Mouse (Mus musculus) intestine, embryonic 16.5 days (tissue): Measurements from ENCODE around the gene Tuba4a. TPM values are rescaled to one million over a fixed set of nuclear protein-coding genes. Genes with fewer than 3 reads are reported as not detected.
A peak's percentile ranks its signal among the peaks of the same experiment; 100 is the strongest.

Experiments
- ATAC-seq: fragments of 200-750 bp; cut with Nextera tagmentation; 2 replicates; pipeline ENCODE4 v1.8.0; 2017; ENCODE audit warnings: moderate TSS enrichment, moderate library complexity
- H3K27ac ChIP-seq: fragments of 300-500 bp; sonication (generic); 2 replicates; pipeline ENCODE4 v1.5.1; 2014; ENCODE audit warnings: mild to moderate bottlenecking, low read length
- H3K27me3 ChIP-seq: fragments of 300-500 bp; sonication (generic); replicated peaks from 2 replicates; pipeline ENCODE4 v1.6.1; 2014; ENCODE audit warnings: low read length, control low read depth, mixed read lengths; ENCODE audit not compliant: control insufficient read depth, insufficient read depth
- H3K36me3 ChIP-seq: fragments of 300-500 bp; sonication (generic); 2 replicates; pipeline ENCODE4 v1.6.1; 2014; ENCODE audit warnings: low read length, control low read depth; ENCODE audit not compliant: control insufficient read depth, insufficient read depth
- H3K4me1 ChIP-seq: fragments of 300-500 bp; sonication (generic); 2 replicates; pipeline ENCODE4 v1.6.1; 2014; ENCODE audit warnings: low read length, control low read depth, mixed read lengths; ENCODE audit not compliant: control insufficient read depth, insufficient read depth
- H3K4me2 ChIP-seq: fragments of 300-500 bp; sonication (generic); 2 replicates; pipeline ENCODE4 v1.6.1; 2014; ENCODE audit warnings: low read depth, low read length, control low read depth
- H3K4me3 ChIP-seq: fragments of 300-500 bp; sonication (generic); 2 replicates; pipeline ENCODE4 v1.5.1; 2014; ENCODE audit warnings: mild to moderate bottlenecking, low read length
- H3K9ac ChIP-seq: fragments of 300-500 bp; sonication (generic); 2 replicates; pipeline ENCODE4 v1.6.1; 2014; ENCODE audit warnings: low read depth, low read length
- H3K9me3 ChIP-seq: fragments of 300-500 bp; sonication (generic); 2 replicates; pipeline ENCODE4 v1.6.1; 2016; ENCODE audit warnings: low read length, control low read depth; ENCODE audit not compliant: control insufficient read depth
- WGBS: fragments of 180-500 bp; shearing (Covaris S2); extraction: QIAGEN DNeasy Blood & Tissue Kit; methylation state at CpG from one replicate; pipeline ENCODE4 v1.1.7; 2014; 5-methylcytosine and 5-hydroxymethylcytosine counted together
- polyA plus RNA-seq: library from polyadenylated mRNA; unstranded; fragments of >200 nt; fragmentation: Nextera tagmentation; extraction: Ambion mirVana; gene quantifications from 2 replicates; pipeline ENCODE4 v1.2.1, GENCODE M21; 2015

Gene Tuba4a
- polyA plus RNA-seq, 1 experiment from 2014 or later: 151 TPM

DNA sequence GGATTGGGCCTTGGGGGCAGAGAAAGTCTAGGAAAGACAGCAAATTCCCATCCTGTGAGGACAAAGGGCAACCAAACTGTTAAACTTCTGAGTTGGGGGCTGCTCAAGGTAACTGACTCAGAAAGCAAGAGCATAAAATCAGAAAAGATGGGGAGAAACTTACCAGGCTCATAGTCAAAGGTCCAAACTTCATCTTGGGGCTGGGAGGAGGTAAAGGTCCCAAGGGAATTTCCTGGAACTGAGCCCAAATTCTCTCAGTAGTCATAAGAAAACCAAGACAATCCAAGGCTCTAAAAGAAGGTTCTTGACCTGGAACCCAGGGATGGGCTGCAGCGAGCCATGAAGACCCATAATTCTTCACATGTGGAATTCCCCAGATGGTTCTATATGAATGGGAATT, 18.4 kb downstream of the Tuba4a start:
- Histone ChIP-seq H3K4me2 (no peak overlapping the region), H3K4me3 (no peak overlapping the region), H3K36me3 (peaks cover 8% of the 10 kb centered on the region), H3K27ac (no peak overlapping the region), H3K4me1 (no peaks in the 10 kb centered on the region), H3K9me3 (no peaks in the 10 kb centered on the region), H3K27me3 (no peaks in the 10 kb centered on the region), H3K9ac (no peak overlapping the region)
- no peak for ATAC-seq
- WGBS: 79% methylated on average over 1 of the region's 1 CpGs

DNA sequence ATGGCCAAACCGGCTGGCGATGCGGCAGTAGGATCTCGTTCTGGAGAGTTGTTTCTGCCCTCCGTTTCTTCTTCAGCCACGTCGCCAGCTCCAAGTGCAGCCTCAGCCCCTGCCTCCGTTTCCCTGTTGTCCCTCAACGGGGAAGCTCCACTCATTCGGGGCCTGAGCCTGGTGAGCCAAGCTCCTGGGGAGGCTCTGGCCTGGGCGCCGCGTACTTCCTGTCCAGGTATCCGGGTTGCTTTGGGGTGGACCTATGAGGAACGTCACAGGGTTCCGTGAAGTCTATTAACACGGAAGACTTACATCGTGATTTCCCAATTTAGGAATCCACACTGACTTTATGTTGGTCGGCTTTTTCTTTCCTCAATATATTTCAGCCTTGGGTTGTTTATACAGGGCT, 27.2 kb downstream of the Tuba4a start:
- H3K4me3 ChIP-seq: peak overlapping the region; percentile 91
- peak overlapping the region; percentile 98 for H3K27ac ChIP-seq
- peak; percentile 66 for ATAC-seq
- H3K36me3 ChIP-seq: peaks cover 8% of the 10 kb centered on the region
- H3K9ac ChIP-seq: peak overlapping the region; percentile 90
- under 1% methylated on average over 19 of the region's 19 CpGs for WGBS
- peaks cover 17% of the 10 kb centered on the region for H3K4me1 ChIP-seq
- H3K4me2 ChIP-seq: peak overlapping the region; percentile 81
- H3K27me3 ChIP-seq: no peaks in the 10 kb centered on the region
- H3K9me3 ChIP-seq: no peaks in the 10 kb centered on the region

GRCm38 (mm10) chr1:75191622-75192402, 27.9 kb downstream of the Tuba4a start, which contains the start of the genes Ankzf1 and Atg9a:
TSS of gene Ankzf1 (plus strand) at chr1:75192151.
TSS of gene Atg9a (minus strand) at chr1:75192196.
- H3K4me1 ChIP-seq: peaks cover 17% of the 10 kb centered on the region
- no peaks in the 10 kb centered on the region for H3K27me3 ChIP-seq
- peak; percentile 99 for ATAC-seq
- peak within 1 kb of the TSS; percentile 93 for H3K9ac ChIP-seq
- peak within 1 kb of the TSS; percentile 91 for H3K4me3 ChIP-seq
- peak within 1 kb of the TSS; percentile 98 for H3K27ac ChIP-seq
- H3K4me2 ChIP-seq: peak within 1 kb of the TSS; percentile 81
- H3K9me3 ChIP-seq: no peaks in the 10 kb centered on the region
- H3K36me3 ChIP-seq: peaks cover 14% of the 10 kb centered on the region
- under 1% methylated on average over 56 of the region's 56 CpGs for WGBS

DNA sequence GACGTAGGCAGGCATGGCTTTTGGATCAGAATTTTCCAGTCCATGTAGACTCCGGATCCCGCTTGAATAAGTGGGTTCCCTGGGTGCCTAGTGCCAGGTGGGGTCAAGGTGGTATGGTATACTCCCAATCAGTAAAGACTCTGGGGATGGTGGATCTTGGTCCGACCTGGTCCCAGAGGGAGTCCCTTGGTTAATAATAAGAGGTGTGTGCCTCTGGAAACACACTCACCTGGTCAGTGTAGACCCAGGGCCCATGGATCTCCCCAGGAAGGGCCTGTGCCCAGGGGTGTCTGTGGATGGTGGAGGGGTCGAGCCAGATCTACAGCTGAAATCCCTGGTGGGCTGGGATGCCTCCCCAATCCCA, 28.4 kb downstream of the Tuba4a start:
- Histone ChIP-seq H3K27me3 (no peaks in the 10 kb centered on the region), H3K36me3 (peaks cover 18% of the 10 kb centered on the region), H3K9ac (peak overlapping the region; percentile 93), H3K27ac (peak overlapping the region; percentile 89), H3K4me1 (peaks cover 17% of the 10 kb centered on the region), H3K4me3 (peak overlapping the region; percentile 91), H3K9me3 (no peaks in the 10 kb centered on the region), H3K4me2 (peak overlapping the region; percentile 69)
- ATAC-seq: no peak
- 41% methylated on average over 5 of the region's 5 CpGs for WGBS

GRCm38 (mm10) chr1:75190577-75190976, 29.1 kb downstream of the Tuba4a start:
- H3K27me3 ChIP-seq: no peaks in the 10 kb centered on the region
- no peaks in the 10 kb centered on the region for H3K9me3 ChIP-seq
- H3K9ac ChIP-seq: peak overlapping the region; percentile 93
- ATAC-seq: no peak
- peak overlapping the region; percentile 69 for H3K4me2 ChIP-seq
- peaks cover 17% of the 10 kb centered on the region for H3K4me1 ChIP-seq
- peaks cover 25% of the 10 kb centered on the region for H3K36me3 ChIP-seq
- H3K27ac ChIP-seq: no peak overlapping the region
- peak overlapping the region; percentile 91 for H3K4me3 ChIP-seq
- 44% methylated on average over 2 of the region's 2 CpGs for WGBS

DNA sequence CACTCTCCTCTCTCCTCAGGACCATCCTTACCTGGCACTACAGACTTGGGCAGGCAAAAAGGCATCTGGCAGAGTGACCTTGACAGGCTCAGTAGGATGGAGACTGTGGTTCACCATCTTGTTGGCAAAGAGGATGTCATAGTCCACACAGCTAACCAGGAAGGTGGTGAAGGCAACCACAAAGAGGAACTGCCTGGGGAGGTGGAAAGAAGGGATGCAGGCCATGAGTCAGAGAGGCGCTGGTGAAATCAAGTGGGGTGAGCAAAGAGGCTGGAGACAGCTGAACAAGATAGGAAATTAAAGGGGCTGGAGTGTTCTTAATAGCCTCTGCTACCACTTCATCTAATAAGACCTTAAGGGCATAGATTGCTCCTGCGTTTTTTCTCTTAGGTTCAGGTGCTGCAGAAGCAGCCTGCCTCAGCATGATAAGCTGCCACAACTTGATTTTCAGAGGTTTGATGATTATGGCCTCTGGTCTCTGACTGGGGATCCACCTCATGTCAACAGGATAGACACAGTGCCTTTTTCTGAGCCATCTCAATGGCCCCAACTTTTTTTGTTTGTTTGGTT, 31.7 kb downstream of the Tuba4a start:
- H3K4me2 ChIP-seq: no peak overlapping the region
- ATAC-seq: no peak
- 95% methylated on average over 2 of the region's 2 CpGs for WGBS
- H3K9ac ChIP-seq: no peak overlapping the region
- H3K36me3 ChIP-seq: peaks cover 33% of the 10 kb centered on the region
- H3K4me1 ChIP-seq: peaks cover 13% of the 10 kb centered on the region
- no peaks in the 10 kb centered on the region for H3K27me3 ChIP-seq
- no peaks in the 10 kb centered on the region for H3K9me3 ChIP-seq
- no peak overlapping the region for H3K4me3 ChIP-seq
- no peak overlapping the region for H3K27ac ChIP-seq

DNA sequence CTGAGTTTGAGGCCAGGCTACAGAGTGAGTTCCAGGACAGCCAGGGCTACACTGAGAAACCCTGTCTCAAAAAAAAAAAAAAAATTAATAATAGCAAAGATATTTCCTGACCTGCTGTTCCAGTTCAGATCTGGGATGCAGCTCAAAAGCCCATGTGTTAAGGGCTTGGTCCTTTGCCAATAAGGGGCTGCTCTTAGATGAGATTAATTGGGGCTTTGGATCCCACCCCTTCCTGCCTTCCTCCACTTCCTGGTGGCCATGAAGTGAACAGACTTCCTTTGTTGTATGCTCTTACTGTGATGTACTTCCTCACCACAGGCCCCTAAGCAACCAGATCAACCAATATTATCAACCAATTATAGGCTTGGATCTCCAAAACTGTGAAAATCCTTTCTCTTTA, 32.5 kb downstream of the Tuba4a start:
- H3K27me3 ChIP-seq: no peaks in the 10 kb centered on the region
- peaks cover 41% of the 10 kb centered on the region for H3K36me3 ChIP-seq
- H3K4me2 ChIP-seq: no peak overlapping the region
- 0 out of 2 replicates have a peak, but pooled peaks cover 3% of the 10 kb centered on the region for H3K9me3 ChIP-seq
- H3K4me3 ChIP-seq: no peak overlapping the region
- H3K27ac ChIP-seq: no peak overlapping the region
- H3K9ac ChIP-seq: no peak overlapping the region
- ATAC-seq: no peak
- H3K4me1 ChIP-seq: peaks cover 12% of the 10 kb centered on the region

DNA sequence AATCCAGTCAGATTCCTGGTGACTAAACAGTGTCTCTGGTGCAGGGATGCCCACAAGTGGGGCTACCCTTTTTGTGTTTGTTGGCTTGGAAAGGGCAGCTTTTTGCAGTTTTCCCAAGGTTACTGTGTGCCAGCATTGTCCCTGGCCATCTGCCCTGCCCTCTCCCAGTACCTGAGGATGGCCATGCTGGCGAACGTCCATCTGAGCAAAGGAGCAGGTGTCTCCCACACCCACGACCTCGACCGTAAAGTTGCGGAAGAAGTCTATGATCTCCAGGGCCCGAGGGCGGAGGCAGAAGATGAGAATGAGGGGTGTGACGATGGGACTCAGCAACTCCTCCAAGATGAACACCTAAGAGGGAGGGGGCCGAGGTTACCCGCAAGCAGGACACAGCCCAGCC, 34.2 kb downstream of the Tuba4a start:
- Histone ChIP-seq H3K9me3 (0 out of 2 replicates have a peak, but pooled peaks cover 3% of the 10 kb centered on the region), H3K27me3 (no peaks in the 10 kb centered on the region), H3K4me3 (no peak overlapping the region), H3K9ac (no peak overlapping the region), H3K27ac (no peak overlapping the region), H3K4me1 (peaks cover 12% of the 10 kb centered on the region), H3K36me3 (peaks cover 47% of the 10 kb centered on the region), H3K4me2 (no peak overlapping the region)
- ATAC-seq: no peak
- WGBS: 95% methylated on average over 11 of the region's 11 CpGs

DNA sequence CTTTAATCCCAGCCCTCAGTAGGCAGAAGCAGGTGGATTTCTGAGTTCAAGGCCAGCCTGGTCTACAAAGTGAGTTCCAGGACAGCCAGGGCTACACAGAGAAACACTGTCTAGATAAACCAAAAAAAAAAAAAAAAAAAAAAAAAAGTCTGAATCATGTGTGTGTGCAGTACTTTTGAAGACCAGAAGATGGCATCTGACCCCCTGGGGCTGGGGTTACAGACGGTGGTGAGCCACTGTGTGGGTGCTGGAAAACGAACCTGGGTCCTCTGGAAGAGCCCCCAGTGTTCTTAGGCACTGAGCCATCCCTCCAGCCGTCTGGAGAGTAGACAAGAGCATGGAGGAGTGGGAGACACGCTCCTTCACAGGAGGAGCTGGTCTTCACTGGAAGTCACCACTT, 37.5 kb downstream of the Tuba4a start:
- 74% methylated on average over 4 of the region's 4 CpGs for WGBS
- Histone ChIP-seq H3K4me3 (no peak overlapping the region), H3K9ac (no peak overlapping the region), H3K4me2 (no peak overlapping the region), H3K27me3 (no peaks in the 10 kb centered on the region), H3K9me3 (0 out of 2 replicates have a peak, but pooled peaks cover 3% of the 10 kb centered on the region), H3K36me3 (peaks cover 41% of the 10 kb centered on the region), H3K4me1 (peaks cover 21% of the 10 kb centered on the region), H3K27ac (no peak overlapping the region)
- ATAC-seq: no peak
